Mouse (Mus musculus): Measurements from ENCODE around the gene Plppr1. TPM values are rescaled to one million over a fixed set of nuclear protein-coding genes. Genes with fewer than 3 reads are reported as not detected.
"Not testable (repeated sequence)": the region's sequence is repeated elsewhere in the genome, so short reads cannot be mapped to it uniquely, and the experiment has no call there.

Gene Plppr1
- polyA plus RNA-seq, 1 experiment from 2014 or later: 2.9 TPM

DNA sequence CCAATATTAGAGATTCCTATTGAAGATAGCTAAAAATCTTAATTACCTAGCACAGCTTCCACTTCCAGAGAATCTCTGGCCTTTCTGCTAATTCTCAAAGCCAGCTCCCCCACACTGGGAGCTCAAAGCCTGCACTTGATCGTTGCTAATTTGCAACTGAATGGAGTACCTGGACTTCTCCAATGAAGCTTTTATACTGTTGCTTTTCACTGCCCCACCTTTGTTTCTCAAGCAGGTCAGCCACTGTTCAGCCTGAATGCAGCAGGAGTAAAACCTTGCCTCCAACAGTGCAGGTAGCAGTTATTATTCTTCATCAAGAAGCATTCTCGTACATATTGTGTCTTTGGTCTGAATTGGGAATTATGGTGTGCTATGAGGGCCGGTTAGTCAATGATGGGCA, 309.0 kb downstream of the Plppr1 start:
- 89% methylated on average over 3 of the region's 3 CpGs for WGBS
- not testable (repeated sequence) for H3K27me3 ChIP-seq (ENCODE audit: low read depth, poor library complexity, severe bottlenecking); H3K27ac ChIP-seq; H3K4me1 ChIP-seq; DNase-seq (ENCODE audit: low spot score); H3K9me3 ChIP-seq (replicated peaks); H3K36me3 ChIP-seq; H3K4me3 ChIP-seq

DNA sequence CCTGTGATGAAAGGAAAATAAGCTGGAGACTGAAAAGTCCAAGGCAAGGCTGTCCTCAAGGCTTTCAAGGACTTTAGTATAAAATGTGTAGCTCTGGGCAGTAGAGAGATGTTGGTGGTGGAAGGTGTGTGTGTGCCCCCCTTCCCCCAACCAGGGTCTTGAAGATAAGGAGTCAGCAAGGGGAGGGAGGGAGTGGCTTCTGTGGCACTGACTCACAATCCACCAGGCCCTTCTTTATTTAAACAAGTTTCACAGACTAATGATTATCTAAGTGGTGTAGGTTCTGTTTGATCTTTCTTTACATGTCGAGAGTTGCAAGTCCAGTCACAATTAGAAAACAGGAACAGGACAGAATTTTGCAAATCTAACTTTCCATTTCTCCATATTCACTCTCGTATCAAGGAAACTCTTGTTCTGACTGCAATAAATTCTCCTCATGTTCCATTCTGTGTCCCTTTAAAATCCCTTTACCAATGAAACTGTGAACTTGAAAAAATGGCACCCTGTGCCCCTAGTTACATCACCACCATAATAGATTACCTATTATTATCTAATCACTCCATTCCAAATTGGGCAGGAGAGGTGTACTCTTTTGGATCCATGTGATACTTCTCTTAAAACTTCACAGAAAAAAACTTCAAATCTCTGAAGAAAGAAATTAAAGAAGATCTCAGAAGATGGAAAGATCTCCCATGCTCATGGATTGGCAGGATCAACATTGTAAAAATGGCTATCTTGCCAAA, 324.7 kb downstream of the Plppr1 start:
- 80% methylated on average over 2 of the region's 2 CpGs for WGBS
- DNase-seq (ENCODE audit: low spot score); H3K4me3 ChIP-seq: not testable (repeated sequence)

DNA sequence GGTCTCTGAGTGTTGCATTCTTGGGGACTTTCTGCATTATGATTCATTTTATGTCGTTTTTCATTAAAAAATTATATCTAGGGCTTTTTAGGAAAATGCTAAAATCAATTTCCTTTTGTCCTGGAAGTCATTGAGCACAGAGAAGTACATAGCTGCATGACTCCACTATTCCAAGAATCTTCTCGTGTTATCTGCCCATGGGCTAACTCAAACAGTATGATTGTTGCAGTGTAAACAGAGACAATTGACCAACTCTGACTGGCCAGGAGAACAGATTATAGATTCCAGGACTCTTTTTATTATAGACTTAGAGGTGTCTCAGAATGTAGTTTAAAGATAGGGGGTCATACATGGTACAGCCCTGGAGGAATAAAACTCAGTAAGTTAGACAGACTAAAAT, 327.8 kb downstream of the Plppr1 start:
- Histone ChIP-seq H3K36me3 (no peaks in the 10 kb centered on the region), H3K9me3 (replicated peaks) (no peaks in the 10 kb centered on the region), H3K27me3 (ENCODE audit: low read depth, poor library complexity, severe bottlenecking) (no peaks in the 10 kb centered on the region), H3K4me1 (no peaks in the 10 kb centered on the region), H3K4me3 (no peak overlapping the region), H3K27ac (no peak overlapping the region)
- DNase-seq (ENCODE audit: low spot score): no peak
- 57% methylated on average over 2 of the region's 2 CpGs for WGBS

More for the DNA sequence above, 324.7 kb downstream of the Plppr1 start:
- not testable (repeated sequence) for H3K4me1 ChIP-seq; H3K27me3 ChIP-seq (ENCODE audit: low read depth, poor library complexity, severe bottlenecking); H3K27ac ChIP-seq; H3K9me3 ChIP-seq (replicated peaks); H3K36me3 ChIP-seq
